Mouse (Mus musculus) C2C12 (cell line): ENCODE measurements at regions not wholly inside any gene's neighbourhood (a gene's known extent, or its start where the extent isn't known, plus 50 kb on each side); places are given as distances from the start of the nearest gene placed in this dataset.

Source experiments
- H3K27me3 ChIP-seq: one replicate; pipeline ENCODE4 v1.6.1; 2011; ENCODE audit not compliant: control insufficient read depth, insufficient read depth, insufficient read length
- H3K36me3 ChIP-seq: one replicate; pipeline ENCODE4 v1.6.1; 2011; ENCODE audit not compliant: control insufficient read depth, insufficient read depth
- H3K4me3 ChIP-seq: one replicate; pipeline ENCODE4 v1.5.1; 2011; ENCODE audit warnings: mild to moderate bottlenecking, control low read depth; ENCODE audit not compliant: poor library complexity, insufficient read depth, severe bottlenecking
- H3K79me2 ChIP-seq: one replicate; pipeline ENCODE4 v1.6.1; 2011; ENCODE audit not compliant: control insufficient read depth, insufficient read depth
- H3K79me3 ChIP-seq: one replicate; pipeline ENCODE4 v1.6.1; 2011; ENCODE audit warnings: low read depth, control low read depth
- H3ac ChIP-seq: one replicate; pipeline ENCODE3; 2011; ENCODE audit warnings: low read depth; ENCODE audit not compliant: control insufficient read depth, insufficient read length
- CEBPB ChIP-seq: IDR thresholded peaks from one replicate; pipeline ENCODE4 v1.6.1; 2011; ENCODE audit warnings: low read depth, mild to moderate bottlenecking, control low read depth, moderate library complexity
- CTCF ChIP-seq: IDR thresholded peaks from one replicate; pipeline ENCODE4 v1.5.1; 2011; ENCODE audit not compliant: control insufficient read depth, insufficient read depth, insufficient read length
- FOSL1 ChIP-seq: IDR thresholded peaks from one replicate; pipeline ENCODE4 v1.8.0; 2011; ENCODE audit warnings: mild to moderate bottlenecking, low read length; ENCODE audit not compliant: poor library complexity, insufficient read depth, severe bottlenecking
- MAX ChIP-seq: IDR thresholded peaks from one replicate; pipeline ENCODE4 v1.6.1; 2011; ENCODE audit warnings: mild to moderate bottlenecking, control low read depth
- MYOD1 ChIP-seq: IDR thresholded peaks from one replicate; pipeline ENCODE4 v1.6.1; 2011; ENCODE audit warnings: low read depth; ENCODE audit not compliant: control insufficient read depth, insufficient read length
- MYOG ChIP-seq: IDR thresholded peaks from one replicate; pipeline ENCODE4 v1.6.1; 2011; ENCODE audit not compliant: control insufficient read depth, insufficient read length; ENCODE audit errors: extremely low read depth
- USF1 ChIP-seq: IDR thresholded peaks from one replicate; pipeline ENCODE4 v1.6.1; 2011; ENCODE audit warnings: low read depth, mild to moderate bottlenecking, control low read depth, moderate library complexity

DNA sequence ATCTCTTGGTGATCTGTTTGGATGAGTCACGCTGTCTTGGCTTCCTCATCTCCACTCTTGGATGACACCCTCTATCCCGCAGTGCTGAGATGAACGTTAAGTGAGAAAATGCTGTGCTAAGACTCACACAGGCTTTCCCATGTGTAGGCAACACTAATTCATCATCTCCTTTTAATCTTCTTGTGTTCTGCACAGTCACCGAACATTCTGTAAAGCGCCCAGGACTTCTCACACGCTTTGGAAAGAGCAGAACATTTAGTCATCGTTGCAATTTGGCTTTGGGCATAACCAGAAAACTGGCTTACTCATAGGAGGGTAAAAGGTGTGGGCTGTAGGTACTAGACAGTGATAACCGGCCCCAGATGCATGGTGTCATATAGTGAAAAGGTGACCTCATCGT is 94.9 kb downstream of the Plppr4 start:
- Histone ChIP-seq H3K36me3 (no peaks in the 10 kb centered on the region), H3K27me3 (no peaks in the 10 kb centered on the region), H3ac (no peak overlapping the region), H3K79me3 (no peaks in the 10 kb centered on the region), H3K79me2 (no peaks in the 10 kb centered on the region), H3K4me3 (no peak overlapping the region)
- TF ChIP-seq USF1 (no peak), MAX (no peak), MYOG (no peak), CEBPB (no peak), CTCF (no peak), MYOD1 (no peak), FOSL1 (no peak)

DNA sequence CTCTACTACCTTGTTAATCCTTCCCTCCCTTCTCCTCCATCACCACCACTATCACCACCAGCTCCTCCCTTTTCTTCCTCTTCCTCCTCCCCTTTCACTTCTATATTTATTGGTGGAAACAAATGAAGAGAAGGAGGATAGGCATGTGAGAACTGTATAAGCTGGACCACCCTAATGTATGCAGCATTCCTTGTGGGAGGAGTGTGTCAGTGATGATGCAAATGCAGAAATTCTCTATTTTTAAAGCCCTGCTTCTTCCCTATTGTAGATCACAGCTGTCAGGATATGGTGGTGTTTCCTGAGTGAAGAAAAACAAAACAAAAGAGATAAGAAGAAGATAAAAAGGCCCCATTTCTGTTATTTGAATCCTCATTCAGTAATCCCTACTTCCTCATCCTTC is 112.8 kb downstream of the Plppr4 start:
- H3K79me3 ChIP-seq: no peaks in the 10 kb centered on the region
- TF ChIP-seq MAX: no peak
- TF ChIP-seq USF1: no peak
- no peak for TF ChIP-seq CEBPB
- TF ChIP-seq CTCF: no peak
- TF ChIP-seq MYOD1: no peak
- TF ChIP-seq MYOG: no peak
- TF ChIP-seq FOSL1: no peak
- no peak overlapping the region for H3K4me3 ChIP-seq

DNA sequence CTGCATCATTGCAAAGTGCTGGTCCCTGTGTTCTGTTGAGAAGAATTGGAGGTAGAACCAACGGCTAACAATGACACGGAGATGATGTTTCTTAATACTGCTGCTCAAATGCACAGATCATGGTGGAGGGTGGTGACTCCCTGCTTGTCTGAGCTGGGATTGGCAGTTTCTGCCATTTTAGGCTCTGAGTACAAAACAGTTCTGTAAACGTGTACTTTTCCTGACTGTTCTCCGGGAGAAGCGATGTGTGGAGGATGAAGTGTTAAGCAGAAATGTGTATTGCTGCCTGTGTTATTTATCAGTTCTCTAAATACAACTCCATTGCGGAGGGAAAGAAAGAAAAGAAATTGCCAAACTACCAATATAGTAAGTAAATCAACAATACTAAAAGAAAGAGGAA is 118.9 kb downstream of the Plppr4 start:
- Histone ChIP-seq H3K36me3 (no peaks in the 10 kb centered on the region), H3ac (no peak overlapping the region), H3K4me3 (no peak overlapping the region), H3K79me3 (no peaks in the 10 kb centered on the region), H3K79me2 (no peaks in the 10 kb centered on the region), H3K27me3 (no peaks in the 10 kb centered on the region)
- no peak for TF ChIP-seq MYOG
- no peak for TF ChIP-seq FOSL1

More for the DNA sequence above, 112.8 kb downstream of the Plppr4 start:
- Histone ChIP-seq H3K79me2 (no peaks in the 10 kb centered on the region), H3ac (no peak overlapping the region), H3K27me3 (no peaks in the 10 kb centered on the region), H3K36me3 (no peaks in the 10 kb centered on the region)

DNA sequence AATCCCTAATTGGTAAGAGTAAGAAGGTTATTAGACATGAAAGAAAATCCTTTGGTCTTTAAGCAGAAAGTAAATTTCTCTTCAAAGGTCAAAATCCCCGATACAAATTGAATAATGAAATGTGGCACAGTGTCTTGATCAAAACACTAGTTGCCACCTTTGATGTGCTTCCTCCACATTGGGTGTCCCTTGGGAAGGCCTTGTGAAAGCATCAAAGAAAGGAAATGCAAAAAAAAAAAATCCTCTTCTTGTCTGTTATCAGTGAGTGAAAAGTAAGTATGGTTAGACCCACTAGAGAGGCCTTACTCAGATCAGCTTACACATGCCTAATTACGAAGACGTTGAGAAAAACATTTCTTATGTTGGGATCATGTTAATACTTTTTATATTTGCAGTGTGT is 134.1 kb downstream of the Plppr4 start:
- TF ChIP-seq FOSL1 (no peak), MYOD1 (no peak), CTCF (no peak), MYOG (no peak), USF1 (no peak), MAX (no peak), CEBPB (no peak)
- Histone ChIP-seq H3K79me2 (no peaks in the 10 kb centered on the region), H3K4me3 (no peak overlapping the region), H3K27me3 (no peaks in the 10 kb centered on the region), H3K36me3 (no peaks in the 10 kb centered on the region), H3K79me3 (no peaks in the 10 kb centered on the region), H3ac (no peak overlapping the region)

DNA sequence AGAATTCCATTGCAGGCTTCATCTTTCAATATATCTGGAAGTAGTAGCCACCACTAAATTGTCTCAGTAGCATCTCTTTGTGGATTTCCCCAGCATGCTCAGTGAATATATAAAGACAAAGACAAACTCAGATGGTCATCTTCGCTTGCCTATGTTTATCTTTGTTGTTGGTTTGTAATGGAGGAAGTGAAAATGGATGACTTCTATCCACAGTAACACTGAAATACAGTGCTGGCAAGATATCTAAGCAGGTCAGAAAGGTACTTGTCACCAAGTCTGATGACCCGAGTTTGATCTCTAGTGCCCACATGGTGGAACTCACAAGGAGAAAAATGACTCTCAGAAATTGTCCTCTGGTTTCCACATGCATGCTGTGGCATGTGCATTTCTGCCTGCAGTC is 135.6 kb downstream of the Plppr4 start:
- no peak overlapping the region for H3ac ChIP-seq
- no peaks in the 10 kb centered on the region for H3K36me3 ChIP-seq
- H3K79me3 ChIP-seq: no peaks in the 10 kb centered on the region
- no peaks in the 10 kb centered on the region for H3K79me2 ChIP-seq
- H3K4me3 ChIP-seq: no peak overlapping the region
- H3K27me3 ChIP-seq: no peaks in the 10 kb centered on the region
- TF ChIP-seq USF1 (no peak), FOSL1 (no peak), MYOG (no peak), MYOD1 (no peak), CTCF (no peak), CEBPB (no peak), MAX (no peak)

DNA sequence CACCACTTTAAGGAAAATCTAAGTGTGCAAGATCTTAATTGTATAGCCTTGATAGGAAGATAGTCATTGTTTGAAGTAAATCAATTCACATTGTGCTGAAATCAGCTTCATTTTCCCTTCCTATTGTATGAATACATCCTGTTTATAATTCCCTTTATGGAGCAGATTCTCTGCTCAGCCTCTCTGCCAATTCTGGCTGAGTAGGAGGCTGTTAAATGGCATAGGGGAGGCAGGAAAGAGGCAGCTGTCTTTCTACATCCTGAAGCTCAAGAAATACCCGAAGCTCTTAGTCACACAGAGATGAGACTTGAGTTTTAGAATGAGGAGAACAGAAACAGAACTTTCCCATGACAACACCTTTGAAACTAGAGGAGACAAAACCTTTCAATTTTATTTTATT is 142.7 kb downstream of the Plppr4 start:
- TF ChIP-seq FOSL1 (no peak), CEBPB (no peak), CTCF (no peak), USF1 (no peak)
- Histone ChIP-seq H3ac (no peak overlapping the region), H3K79me2 (no peaks in the 10 kb centered on the region), H3K79me3 (no peaks in the 10 kb centered on the region), H3K36me3 (no peaks in the 10 kb centered on the region), H3K4me3 (no peak overlapping the region), H3K27me3 (no peaks in the 10 kb centered on the region)
